Mouse (Mus musculus): ENCODE data around the gene Arxes2.

Gene Arxes2

DNA sequence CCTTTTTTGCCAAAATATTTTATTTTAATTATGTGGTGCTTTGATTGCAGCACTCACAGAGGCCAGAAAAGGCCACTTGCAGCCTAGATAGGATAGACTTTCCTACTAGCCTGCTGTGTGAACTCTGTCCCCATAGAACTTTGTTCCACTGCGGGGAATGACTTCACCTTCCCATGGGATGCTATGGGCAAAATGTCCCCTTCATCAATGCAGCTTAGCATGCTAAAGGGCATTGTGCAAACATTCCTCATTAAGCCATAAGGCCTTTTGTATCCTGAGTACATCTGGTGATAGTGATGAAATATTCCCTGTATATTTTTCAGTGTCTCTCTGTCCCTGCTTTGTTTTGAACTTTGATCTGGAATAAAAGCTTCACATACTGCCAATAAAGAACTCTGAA is 50.1 kb downstream of the Arxes2 start:
- DNase-seq: no peak

Data from kidney, adult 11 months (tissue).